Mouse (Mus musculus): ENCODE measurements around the gene Spns3.

Spns3 gene

DNA sequence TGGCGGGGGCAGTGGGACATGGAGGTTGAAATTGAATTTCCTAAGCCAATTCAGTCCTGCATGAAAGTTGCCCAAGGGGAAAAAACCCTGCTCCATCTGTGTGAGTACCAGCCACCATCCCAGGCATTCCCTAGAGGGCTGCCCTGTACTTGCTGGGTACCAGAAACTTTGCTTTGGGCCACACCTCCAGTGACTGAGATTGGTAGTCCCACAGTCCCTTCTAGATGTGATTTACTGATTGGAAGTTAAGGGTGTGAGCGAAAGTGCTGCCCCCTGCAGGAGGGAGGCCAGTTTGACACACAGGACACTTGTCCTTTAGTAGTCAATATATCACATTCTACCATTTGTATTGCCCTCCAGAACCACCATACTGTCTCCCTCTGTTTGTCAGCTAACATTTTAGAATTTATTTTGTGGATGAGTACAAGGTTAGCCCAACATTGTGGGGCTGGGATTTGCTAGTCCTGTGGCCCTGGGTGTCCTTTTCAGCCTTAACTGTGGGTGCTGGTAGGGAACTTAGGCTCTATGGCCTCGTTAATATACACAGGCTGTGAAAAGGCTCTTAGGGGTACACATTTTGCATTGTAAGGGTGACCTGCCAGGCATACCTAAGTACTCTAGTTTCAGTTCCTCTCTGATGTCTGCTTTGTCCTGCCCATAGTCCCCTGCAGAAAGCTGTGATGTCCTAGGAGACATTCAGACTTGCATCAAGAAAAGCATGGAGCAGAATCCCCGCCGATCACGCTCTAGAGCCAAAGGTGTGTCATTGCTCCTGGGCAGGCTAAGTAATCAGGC lies 103.8 kb downstream of the Spns3 start:
- no peak for DNase-seq
